Mouse (Mus musculus): ENCODE data around the gene Tmem51. TPM values are rescaled to one million over a fixed set of nuclear protein-coding genes. Genes with fewer than 3 reads are reported as not detected.

The Tmem51 gene
- polyA plus RNA-seq, 1 experiment: not detected

DNA sequence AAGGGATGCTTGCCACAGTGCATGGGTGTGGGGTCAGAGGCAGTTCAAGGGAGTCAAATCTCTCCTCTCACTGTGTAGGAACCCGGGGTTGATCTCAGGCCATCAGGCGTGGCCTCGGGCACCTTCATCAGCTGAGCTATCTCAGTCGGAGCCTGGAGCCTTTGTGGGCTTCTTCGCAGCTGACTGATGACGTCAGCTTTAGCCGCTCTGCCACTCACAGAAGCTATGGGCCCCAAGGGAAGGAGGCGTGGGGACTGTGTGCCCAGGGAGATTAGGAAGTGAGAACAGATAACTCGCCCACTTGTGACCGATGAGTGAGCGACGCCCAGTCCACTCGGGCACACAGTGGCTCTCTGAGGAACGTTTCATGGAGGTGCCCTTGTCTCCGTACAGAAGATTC lies 66.4 kb downstream of the Tmem51 start:
- no peak for TF ChIP-seq GATA1 (IDR thresholded peaks at IDR 0.05; ENCODE audit: low read length)

DNA sequence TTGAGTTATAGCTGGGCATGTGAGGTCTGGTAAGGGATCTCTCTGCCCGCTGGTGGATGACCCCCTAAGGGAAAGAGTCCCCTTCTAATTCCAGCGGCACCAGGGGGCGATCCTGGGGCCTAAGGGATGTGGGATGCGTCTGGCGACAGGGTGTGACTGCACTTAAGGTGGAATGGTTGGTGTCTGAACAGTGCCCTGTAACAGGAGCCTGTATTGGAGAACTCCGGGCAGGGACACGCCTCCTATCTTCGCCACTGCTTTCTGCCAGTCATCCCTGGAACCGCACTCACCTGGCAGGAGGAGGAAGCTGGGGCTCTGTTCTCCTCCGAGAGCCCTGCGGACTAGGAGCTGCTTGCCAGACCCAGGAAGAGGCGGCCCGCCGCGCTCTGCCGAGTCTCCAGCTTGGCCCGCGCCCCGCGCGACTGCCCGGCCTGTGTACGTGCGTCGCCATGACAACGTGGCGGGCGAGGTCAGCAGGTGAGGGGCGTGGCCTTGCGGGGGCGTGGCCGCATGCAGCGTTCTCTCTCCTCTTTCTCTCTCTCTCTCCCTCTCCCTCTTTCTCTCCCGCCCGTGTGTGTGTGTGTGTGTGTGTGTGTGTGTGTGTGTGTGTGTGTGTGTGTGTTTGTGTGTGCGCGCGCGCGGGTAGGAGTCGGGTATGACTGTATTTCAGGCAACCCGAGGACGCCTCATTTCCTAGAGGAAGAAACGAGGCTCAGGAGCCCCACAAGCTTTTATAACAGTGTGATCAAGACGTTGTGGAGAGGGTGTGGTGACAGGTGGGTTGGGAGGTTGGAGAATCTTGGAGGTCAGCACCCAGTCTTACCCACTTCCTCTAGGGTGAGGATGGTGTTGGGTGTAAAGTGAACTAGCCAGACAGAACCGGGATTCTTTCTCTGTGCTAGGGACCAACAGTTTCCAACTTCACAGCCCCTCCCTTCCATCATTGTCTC lies 69.2 kb downstream of the Tmem51 start, which contains the start of gene Fhad1:
Gene Fhad1 (minus strand): TSS at position 424 of the 950 bp plus-strand sequence.
- no peak for TF ChIP-seq GATA1 (IDR thresholded peaks at IDR 0.05; ENCODE audit: low read length)

DNA sequence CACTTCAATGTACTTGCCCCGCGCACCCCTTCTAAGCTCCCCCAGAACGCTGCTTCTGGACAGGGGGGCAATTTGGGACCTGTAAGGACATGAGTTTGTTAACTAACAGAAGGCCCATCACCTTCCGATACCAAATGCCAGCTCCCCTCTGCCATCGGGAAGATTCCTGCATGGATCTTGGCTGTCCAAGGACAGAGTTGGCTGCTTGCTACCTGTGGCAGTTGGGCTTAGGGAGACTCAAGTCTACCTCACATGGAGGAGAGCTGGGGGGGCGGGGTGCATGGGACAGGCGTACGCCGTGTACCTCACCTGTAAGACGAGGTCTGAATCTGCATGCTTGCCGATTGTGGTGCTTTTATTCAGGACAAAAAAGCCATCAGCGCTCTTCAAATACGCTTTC lies 72.9 kb downstream of the Tmem51 start:
- TF ChIP-seq GATA1 (IDR thresholded peaks at IDR 0.05; ENCODE audit: low read length): no peak

GRCm38 (mm10) chr4:142010441-142010840 lies 73.7 kb downstream of the Tmem51 start:
- TF ChIP-seq GATA1 (IDR thresholded peaks at IDR 0.05; ENCODE audit: low read length): no peak

DNA sequence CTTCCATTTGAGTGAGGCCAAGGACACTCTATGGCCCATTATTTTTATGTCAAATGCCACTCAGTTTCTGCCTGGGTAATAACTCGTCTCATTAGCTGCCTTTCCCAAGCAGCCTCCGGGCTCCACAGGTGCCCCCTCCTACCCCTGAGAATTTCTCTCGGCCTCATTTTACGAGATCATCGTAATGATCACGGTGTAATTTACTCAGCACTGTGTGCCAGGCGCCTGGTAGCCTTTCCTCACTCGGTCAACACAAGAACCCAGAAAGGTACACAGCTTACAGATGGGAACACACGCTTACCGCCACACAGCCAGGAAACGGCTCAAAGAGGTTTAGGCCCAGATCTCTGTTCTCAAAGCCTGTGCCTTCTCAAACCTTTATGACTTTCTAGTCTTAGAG lies 75.9 kb downstream of the Tmem51 start:
- TF ChIP-seq GATA1 (IDR thresholded peaks at IDR 0.05; ENCODE audit: low read length): no peak

- no peak for TF ChIP-seq GATA1 (IDR thresholded peaks at IDR 0.05; ENCODE audit: low read length)
Observed at GRCm38 (mm10) chr4:142000581-142000980, 83.5 kb downstream of the Tmem51 start.

DNA sequence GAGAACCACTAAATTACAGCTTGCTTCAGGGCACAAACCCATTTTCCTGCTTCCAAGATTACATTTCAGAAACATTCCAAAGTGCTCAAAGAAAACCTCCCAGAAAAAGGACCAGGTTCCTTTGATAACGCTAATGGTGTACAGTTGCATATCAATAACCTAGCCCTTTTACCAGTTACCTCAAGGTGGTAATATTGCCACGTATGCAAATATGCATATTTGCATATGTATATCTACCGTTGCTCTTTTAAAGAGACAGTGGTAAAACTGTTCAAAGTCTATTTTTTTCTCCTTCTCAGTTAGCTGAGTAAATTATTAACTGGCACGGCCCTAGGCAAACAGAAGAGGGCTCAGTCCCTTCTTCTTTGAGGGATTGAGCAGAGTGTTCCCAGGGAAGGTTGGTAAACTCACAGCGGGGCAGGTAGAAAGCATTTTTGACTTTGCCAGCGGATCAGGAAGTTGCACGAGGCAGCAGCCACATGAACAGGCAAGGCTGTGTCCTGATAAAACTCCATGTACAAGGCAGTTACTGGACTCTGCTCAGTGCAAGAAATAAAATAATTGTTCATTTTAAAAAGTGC lies 84.5 kb downstream of the Tmem51 start:
- TF ChIP-seq GATA1 (IDR thresholded peaks at IDR 0.05; ENCODE audit: low read length): no peak

- TF ChIP-seq GATA1 (IDR thresholded peaks at IDR 0.05; ENCODE audit: low read length): no peak
Observed at GRCm38 (mm10) chr4:141998282-141998821, 85.8 kb downstream of the Tmem51 start.

GRCm38 (mm10) chr4:141996880-141997279 lies 87.2 kb downstream of the Tmem51 start:
- TF ChIP-seq GATA1 (IDR thresholded peaks at IDR 0.05; ENCODE audit: low read length): no peak

DNA sequence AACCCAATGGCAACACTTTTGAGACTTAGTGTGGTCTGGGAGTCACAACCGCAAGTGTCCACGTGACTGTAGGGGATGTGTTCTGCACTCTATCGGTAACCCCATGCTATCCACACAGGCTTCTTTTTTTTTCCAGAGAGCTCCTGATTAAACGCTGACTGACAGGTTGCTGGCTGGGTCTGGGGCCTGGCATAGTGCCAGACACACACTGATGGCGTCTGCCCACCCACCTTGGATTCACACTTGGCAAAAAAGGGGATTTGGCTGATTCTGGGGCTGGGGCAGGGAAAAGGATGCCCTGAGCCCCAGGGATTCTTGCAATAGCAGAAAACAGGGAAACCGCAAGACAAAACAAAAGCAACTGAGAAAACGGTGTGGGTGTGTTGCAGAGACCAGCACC lies 88.0 kb downstream of the Tmem51 start:
- no peak for TF ChIP-seq GATA1 (IDR thresholded peaks at IDR 0.05; ENCODE audit: low read length)

- no peak for TF ChIP-seq GATA1 (IDR thresholded peaks at IDR 0.05; ENCODE audit: low read length)
Observed at GRCm38 (mm10) chr4:141993347-141994061, 90.6 kb downstream of the Tmem51 start.

DNA sequence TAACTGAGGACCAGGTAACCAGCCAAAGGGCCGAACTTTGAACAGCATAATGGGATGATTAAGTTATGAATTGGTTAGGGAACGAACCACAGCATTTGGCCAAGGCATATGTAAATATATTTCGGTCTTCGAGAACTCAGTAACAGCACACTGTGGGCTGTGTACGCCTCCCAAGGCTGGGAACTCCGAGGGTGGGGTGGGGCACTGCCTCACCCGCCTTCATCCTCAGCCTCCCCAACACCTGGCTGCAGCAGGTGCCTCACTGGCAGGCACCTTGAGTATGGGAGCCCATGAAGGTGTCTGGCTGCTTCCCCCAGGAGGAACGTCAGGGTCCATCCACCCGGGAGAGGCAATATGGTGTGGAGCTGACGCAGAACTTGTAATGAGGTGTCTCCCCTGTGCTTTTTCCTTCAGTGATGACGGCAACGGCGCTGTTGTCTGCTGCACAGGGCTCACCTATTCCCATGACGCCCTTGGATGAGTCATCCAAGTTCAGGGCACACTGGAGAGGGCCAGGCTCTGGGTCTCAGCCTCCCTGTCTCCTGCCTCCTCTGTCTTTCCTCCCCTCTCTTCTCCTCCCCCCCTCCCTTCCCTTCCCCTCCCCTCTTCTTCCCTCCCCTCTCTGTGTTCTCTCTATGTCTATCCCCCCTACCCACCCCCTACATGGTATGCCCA lies 91.4 kb downstream of the Tmem51 start:
- TF ChIP-seq GATA1 (IDR thresholded peaks at IDR 0.05; ENCODE audit: low read length): no peak

- TF ChIP-seq GATA1 (IDR thresholded peaks at IDR 0.05; ENCODE audit: low read length): no peak
Observed at GRCm38 (mm10) chr4:141988178-141988577, 95.9 kb downstream of the Tmem51 start.

DNA sequence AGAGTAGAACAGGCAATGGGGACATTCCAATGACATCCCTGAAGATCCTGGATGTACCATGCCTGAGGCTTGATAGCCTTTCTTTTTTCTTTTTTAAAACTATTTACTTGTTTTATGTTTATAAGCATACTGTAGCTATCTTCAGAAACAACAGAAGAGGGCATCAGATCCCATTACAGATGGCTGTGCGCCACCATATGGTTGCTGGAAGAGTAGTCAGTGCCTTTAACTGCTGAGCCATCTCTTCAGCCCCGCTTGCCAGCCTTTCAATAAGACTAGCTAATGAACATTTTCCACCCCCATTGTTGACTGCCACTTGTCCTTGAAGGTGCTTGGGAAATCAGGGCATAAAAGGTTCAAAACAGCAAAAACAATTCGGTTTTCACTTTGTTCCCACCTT lies 100.4 kb downstream of the Tmem51 start:
- no peak for TF ChIP-seq GATA1 (IDR thresholded peaks at IDR 0.05; ENCODE audit: low read length)

GRCm38 (mm10) chr4:141981475-141981874 lies 102.6 kb downstream of the Tmem51 start:
- no peak for TF ChIP-seq GATA1 (IDR thresholded peaks at IDR 0.05; ENCODE audit: low read length)

Other genes with a start within 250 kb of the Tmem51 start
- not detected in 2 replicates for gene Ctrc, start 237.9 kb downstream of the Tmem51 start, polyA plus RNA-seq (2012)
- 70.4 and 72.2 TPM in 2 replicates for gene Efhd2, start 209.4 kb downstream of the Tmem51 start, polyA plus RNA-seq (2012)
- gene Fhad1, start 69.2 kb downstream of the Tmem51 start, polyA plus RNA-seq (2012): not detected in 2 replicates
- not detected in 2 replicates for gene Kazn, start 155.1 kb upstream of the Tmem51 start, polyA plus RNA-seq (2012)